Mouse (Mus musculus): ENCODE data around the gene B230104I21Rik. TPM values are rescaled to one million over a fixed set of nuclear protein-coding genes. Genes with fewer than 3 reads are reported as not detected.

Gene B230104I21Rik
- polyA plus RNA-seq, 1 experiment from 2014 or later, result not detected

DNA sequence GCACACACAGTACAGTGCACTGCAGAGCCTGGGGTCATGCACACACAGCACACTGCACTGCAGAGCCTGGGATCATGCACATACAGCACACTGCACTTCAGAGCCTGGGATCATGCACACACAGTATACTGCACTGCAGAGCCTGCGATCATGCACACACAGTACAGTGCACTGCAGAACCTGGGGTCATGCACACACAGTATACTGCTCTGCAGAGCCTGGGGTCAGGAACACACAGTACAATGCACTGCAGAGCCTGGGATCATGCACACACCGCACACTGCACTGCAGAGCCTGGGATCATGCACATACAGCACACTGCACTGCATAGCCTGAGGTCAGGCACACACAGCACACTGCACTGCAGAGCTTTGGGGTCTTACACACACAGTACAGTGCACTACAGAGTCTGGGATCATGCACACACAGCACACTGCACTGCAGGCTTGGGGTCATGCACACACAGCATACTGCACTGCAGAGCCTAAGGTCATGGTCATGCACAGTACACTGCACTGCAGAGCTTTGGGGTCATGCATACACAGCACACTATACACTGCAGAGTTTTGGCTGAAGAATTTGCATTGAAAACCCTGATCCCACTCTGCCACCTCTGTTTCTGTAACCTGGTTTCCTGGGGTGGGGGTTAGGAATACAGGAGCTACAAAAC lies 23.6 kb upstream of the B230104I21Rik start:
- Histone ChIP-seq H3K27me3 (ENCODE audit: control insufficient read depth, insufficient read depth, low read depth, low read length) (no peaks in the 10 kb centered on the region), H3K9me3 (replicated peaks; ENCODE audit: control insufficient read depth, low read length) (no peaks in the 10 kb centered on the region), H3K4me1 (ENCODE audit: control insufficient read depth, low read depth, low read length) (no peaks in the 10 kb centered on the region), H3K9ac (ENCODE audit: low read depth, low read length) (no peak overlapping the region), H3K4me3 (ENCODE audit: low read depth, low read length) (no peak overlapping the region), H3K4me2 (ENCODE audit: low read depth, low read length) (no peak overlapping the region), H3K27ac (ENCODE audit: low read length) (no peak overlapping the region), H3K36me3 (ENCODE audit: control insufficient read depth, insufficient read depth) (no peaks in the 10 kb centered on the region)
- WGBS (ENCODE audit: insufficient replicate concordance), result 67% methylated on average over 2 of the region's 2 CpGs
- no peak for ATAC-seq (ENCODE audit: low read depth)

DNA sequence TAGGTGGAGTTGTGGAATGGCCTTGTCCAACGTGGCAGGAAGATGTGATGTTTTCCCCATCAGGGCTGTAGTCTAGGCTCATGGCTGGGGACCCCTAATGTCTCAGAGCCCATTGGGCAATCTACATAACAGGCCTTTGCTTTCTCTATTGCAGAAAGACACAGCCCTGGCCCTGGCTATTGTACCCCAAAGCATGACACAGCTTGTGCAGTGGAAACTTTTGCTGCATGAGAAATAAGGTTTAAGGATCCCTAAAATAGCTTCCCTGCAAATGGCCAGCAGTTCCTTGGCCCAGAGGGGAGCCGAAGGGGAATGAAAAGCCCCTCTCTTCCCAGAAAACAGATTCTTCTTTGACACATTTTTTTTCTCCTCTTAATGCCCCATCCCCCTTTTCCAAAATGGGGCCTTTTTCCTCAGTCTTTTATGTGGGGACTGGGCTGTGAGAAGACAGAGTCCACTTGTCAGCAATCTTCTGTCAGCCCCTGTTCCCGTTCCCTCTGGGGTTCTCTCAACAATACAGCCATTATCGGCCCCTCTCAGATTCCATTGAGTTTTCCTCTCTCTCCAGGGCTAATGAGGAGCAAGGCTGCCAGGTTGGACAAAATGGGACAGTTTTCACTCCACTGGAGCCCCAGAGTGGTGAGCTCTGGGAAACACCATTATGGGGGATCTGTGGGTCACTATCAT lies 22.8 kb upstream of the B230104I21Rik start:
- no peak overlapping the region for H3K4me3 ChIP-seq (ENCODE audit: low read depth, low read length)
- H3K4me1 ChIP-seq (ENCODE audit: control insufficient read depth, low read depth, low read length), result no peaks in the 10 kb centered on the region
- WGBS (ENCODE audit: insufficient replicate concordance), result 45% methylated on average over 4 of the region's 4 CpGs
- no peaks in the 10 kb centered on the region for H3K27me3 ChIP-seq (ENCODE audit: control insufficient read depth, insufficient read depth, low read depth, low read length)
- no peak overlapping the region for H3K9ac ChIP-seq (ENCODE audit: low read depth, low read length)
- no peak for ATAC-seq (ENCODE audit: low read depth)
- no peak overlapping the region for H3K4me2 ChIP-seq (ENCODE audit: low read depth, low read length)
- no peaks in the 10 kb centered on the region for H3K9me3 ChIP-seq (replicated peaks; ENCODE audit: control insufficient read depth, low read length)
- H3K27ac ChIP-seq (ENCODE audit: low read length), result no peak overlapping the region
- no peaks in the 10 kb centered on the region for H3K36me3 ChIP-seq (ENCODE audit: control insufficient read depth, insufficient read depth)

DNA sequence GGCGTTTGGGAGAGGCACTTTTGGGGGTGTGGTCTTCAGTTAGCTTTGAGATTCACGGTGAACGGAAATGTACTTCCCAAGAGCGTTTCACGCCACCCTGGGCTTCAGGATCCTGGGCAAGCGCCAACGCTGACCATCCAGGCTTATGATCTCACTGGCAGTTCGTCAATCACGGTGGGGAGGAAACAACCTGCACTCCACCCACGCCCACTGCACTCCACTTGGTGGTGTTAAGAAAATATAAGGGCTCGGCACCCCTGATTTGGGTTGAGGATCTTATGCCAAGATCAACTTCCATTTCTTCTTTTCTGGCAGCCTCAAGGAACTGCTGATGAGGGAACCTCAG lies 22.3 kb upstream of the B230104I21Rik start:
- H3K4me3 ChIP-seq (ENCODE audit: low read depth, low read length), result no peak overlapping the region
- 59% methylated on average over 11 of the region's 11 CpGs for WGBS (ENCODE audit: insufficient replicate concordance)
- H3K9ac ChIP-seq (ENCODE audit: low read depth, low read length), result no peak overlapping the region
- no peak overlapping the region for H3K27ac ChIP-seq (ENCODE audit: low read length)
- no peak overlapping the region for H3K4me2 ChIP-seq (ENCODE audit: low read depth, low read length)
- no peaks in the 10 kb centered on the region for H3K36me3 ChIP-seq (ENCODE audit: control insufficient read depth, insufficient read depth)
- no peak for ATAC-seq (ENCODE audit: low read depth)
- H3K9me3 ChIP-seq (replicated peaks; ENCODE audit: control insufficient read depth, low read length), result no peaks in the 10 kb centered on the region
- no peaks in the 10 kb centered on the region for H3K4me1 ChIP-seq (ENCODE audit: control insufficient read depth, low read depth, low read length)
- H3K27me3 ChIP-seq (ENCODE audit: control insufficient read depth, insufficient read depth, low read depth, low read length), result no peaks in the 10 kb centered on the region

DNA sequence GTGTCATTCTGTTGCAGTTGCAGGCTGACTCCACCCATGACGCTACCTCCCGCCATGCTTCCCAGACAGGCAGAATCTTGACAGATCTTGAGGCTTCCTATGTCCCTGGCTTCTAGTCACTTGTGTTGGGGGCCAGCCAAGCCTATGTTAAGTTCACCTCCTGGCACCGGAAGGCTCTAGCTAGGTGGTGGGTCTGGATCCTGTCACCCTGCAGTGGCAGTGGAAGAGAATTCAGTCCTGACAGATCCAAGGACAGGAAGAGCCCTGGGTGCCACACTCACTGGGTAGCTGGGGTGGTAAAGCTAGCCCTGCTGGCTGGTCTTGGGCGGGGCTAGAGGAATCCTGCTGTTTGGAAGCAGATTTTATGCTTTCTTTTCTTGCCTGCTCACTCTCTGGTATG lies 10.5 kb upstream of the B230104I21Rik start:
- no peak for ATAC-seq (ENCODE audit: low read depth)
- Histone ChIP-seq H3K4me1 (ENCODE audit: control insufficient read depth, low read depth, low read length) (no peaks in the 10 kb centered on the region; the same call in 1 of the 2 replicates), H3K9me3 (replicated peaks; ENCODE audit: control insufficient read depth, low read length) (no peaks in the 10 kb centered on the region), H3K27me3 (ENCODE audit: control insufficient read depth, insufficient read depth, low read depth, low read length) (no peaks in the 10 kb centered on the region), H3K36me3 (ENCODE audit: control insufficient read depth, insufficient read depth) (no peaks in the 10 kb centered on the region), H3K4me2 (ENCODE audit: low read depth, low read length) (no peak overlapping the region), H3K4me3 (ENCODE audit: low read depth, low read length) (no peak overlapping the region), H3K27ac (ENCODE audit: low read length) (no peak overlapping the region), H3K9ac (ENCODE audit: low read depth, low read length) (no peak overlapping the region)
- WGBS (ENCODE audit: insufficient replicate concordance), result 49% methylated on average over 4 of the region's 4 CpGs

DNA sequence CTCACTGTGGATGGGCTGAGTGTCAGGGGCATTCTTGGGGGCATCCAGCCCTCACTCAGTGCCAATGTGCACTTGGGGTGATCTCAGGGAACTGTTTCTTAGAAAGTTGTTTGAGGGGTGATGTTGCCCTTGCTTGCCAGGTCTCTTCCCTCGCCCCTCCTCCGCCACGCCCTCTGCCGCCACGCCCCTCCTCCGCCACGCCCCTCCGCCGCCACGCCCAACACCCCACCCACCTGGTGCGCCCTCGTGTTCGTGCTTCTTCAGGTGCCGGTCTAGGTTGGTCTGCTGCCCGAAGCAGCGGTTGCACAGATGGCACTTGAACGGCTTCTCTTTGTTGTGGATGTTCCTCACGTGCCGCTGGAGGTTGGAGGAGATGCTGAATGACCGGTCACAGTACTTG lies 7.5 kb upstream of the B230104I21Rik start:
- ATAC-seq (ENCODE audit: low read depth), result peak; percentile 9; the same call in 1 of the 2 replicates
- H3K9me3 ChIP-seq (replicated peaks; ENCODE audit: control insufficient read depth, low read length), result no peaks in the 10 kb centered on the region
- H3K4me1 ChIP-seq (ENCODE audit: control insufficient read depth, low read depth, low read length), result no peaks in the 10 kb centered on the region; the same call in 1 of the 2 replicates
- no peaks in the 10 kb centered on the region for H3K27me3 ChIP-seq (ENCODE audit: control insufficient read depth, insufficient read depth, low read depth, low read length)
- 11% methylated on average over 20 of the region's 20 CpGs for WGBS (ENCODE audit: insufficient replicate concordance)
- H3K27ac ChIP-seq (ENCODE audit: low read length), result no peak overlapping the region
- no peaks in the 10 kb centered on the region for H3K36me3 ChIP-seq (ENCODE audit: control insufficient read depth, insufficient read depth)
- no peak overlapping the region for H3K4me2 ChIP-seq (ENCODE audit: low read depth, low read length)
- H3K4me3 ChIP-seq (ENCODE audit: low read depth, low read length), result no peak overlapping the region
- H3K9ac ChIP-seq (ENCODE audit: low read depth, low read length), result no peak overlapping the region

DNA sequence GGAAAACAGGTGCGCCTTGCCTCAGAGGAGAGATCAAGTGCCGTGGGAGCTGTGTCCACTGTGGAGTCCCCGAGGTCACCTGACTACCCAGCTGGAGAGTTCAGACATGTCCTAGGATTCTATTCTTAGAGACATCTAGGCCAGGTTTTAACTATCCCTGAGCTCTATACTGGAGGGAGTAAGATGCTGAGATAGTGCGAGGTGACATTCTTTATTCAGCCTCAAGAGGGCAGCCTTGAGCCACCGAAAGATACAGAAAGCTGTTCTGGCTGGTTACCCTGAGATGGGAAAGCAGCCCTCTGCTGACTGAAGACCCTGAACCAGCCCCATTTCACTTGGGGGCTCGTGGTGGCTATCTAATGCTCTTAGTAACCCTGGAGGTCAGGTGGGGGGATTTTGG lies 7.1 kb upstream of the B230104I21Rik start:
- H3K9ac ChIP-seq (ENCODE audit: low read depth, low read length), result no peak overlapping the region
- 12% methylated on average over 6 of the region's 6 CpGs for WGBS (ENCODE audit: insufficient replicate concordance)
- no peak overlapping the region for H3K4me3 ChIP-seq (ENCODE audit: low read depth, low read length)
- no peak overlapping the region for H3K4me2 ChIP-seq (ENCODE audit: low read depth, low read length)
- H3K27ac ChIP-seq (ENCODE audit: low read length), result no peak overlapping the region
- no peaks in the 10 kb centered on the region for H3K36me3 ChIP-seq (ENCODE audit: control insufficient read depth, insufficient read depth)
- peak; percentile 32; the same call in 1 of the 2 replicates for ATAC-seq (ENCODE audit: low read depth)
- no peaks in the 10 kb centered on the region for H3K27me3 ChIP-seq (ENCODE audit: control insufficient read depth, insufficient read depth, low read depth, low read length)
- no peaks in the 10 kb centered on the region for H3K9me3 ChIP-seq (replicated peaks; ENCODE audit: control insufficient read depth, low read length)
- no peaks in the 10 kb centered on the region; the same call in 1 of the 2 replicates for H3K4me1 ChIP-seq (ENCODE audit: control insufficient read depth, low read depth, low read length)

DNA sequence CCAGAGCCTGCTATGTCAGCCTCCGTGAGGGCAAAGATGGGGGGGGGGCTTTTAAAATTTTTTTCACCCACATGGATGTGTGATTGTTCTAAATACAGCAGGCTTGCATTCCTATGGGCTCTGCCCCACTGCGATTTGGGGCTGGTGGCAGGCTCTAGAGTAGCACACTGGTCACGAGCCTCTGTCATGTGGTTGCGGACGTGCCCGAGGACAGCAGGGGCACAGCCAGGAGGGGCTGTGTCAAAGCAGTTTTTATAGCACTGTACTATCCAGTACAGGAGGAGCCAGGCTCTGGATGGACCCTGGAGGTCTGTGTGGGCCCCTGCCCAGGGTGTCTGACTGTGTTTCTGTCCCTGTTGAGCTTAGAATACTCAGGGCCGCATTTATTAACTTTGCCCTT lies 5.9 kb upstream of the B230104I21Rik start:
- WGBS (ENCODE audit: insufficient replicate concordance), result 80% methylated on average over 7 of the region's 7 CpGs
- Histone ChIP-seq H3K9ac (ENCODE audit: low read depth, low read length) (no peak overlapping the region), H3K4me2 (ENCODE audit: low read depth, low read length) (no peak overlapping the region), H3K36me3 (ENCODE audit: control insufficient read depth, insufficient read depth) (no peaks in the 10 kb centered on the region), H3K27me3 (ENCODE audit: control insufficient read depth, insufficient read depth, low read depth, low read length) (no peaks in the 10 kb centered on the region), H3K27ac (ENCODE audit: low read length) (no peak overlapping the region), H3K4me1 (ENCODE audit: control insufficient read depth, low read depth, low read length) (no peaks in the 10 kb centered on the region; the same call in 1 of the 2 replicates), H3K4me3 (ENCODE audit: low read depth, low read length) (no peak overlapping the region), H3K9me3 (replicated peaks; ENCODE audit: control insufficient read depth, low read length) (no peaks in the 10 kb centered on the region)
- no peak for ATAC-seq (ENCODE audit: low read depth)

DNA sequence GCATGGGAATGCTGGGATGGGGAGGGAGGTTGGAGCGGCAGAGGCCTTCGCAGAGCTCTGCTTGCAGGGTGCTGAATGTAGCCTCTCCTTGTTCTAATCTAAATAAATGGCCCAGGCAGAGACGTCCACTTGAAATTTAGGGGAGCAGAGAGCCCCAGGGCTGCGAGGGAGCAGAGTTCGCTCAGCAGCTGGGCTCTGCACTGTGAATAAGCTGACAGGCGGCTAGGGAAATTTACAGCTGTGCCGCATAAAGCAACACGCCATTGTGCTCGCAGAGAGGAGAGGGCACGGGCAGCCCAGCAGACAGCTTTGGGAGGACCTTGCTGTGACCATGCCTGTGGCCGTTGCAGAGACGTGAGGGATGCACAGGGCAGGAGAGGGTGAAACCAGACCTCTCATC lies 4.7 kb upstream of the B230104I21Rik start:
- no peaks in the 10 kb centered on the region for H3K9me3 ChIP-seq (replicated peaks; ENCODE audit: control insufficient read depth, low read length)
- ATAC-seq (ENCODE audit: low read depth), result no peak
- H3K4me1 ChIP-seq (ENCODE audit: control insufficient read depth, low read depth, low read length), result no peaks in the 10 kb centered on the region; the same call in 1 of the 2 replicates
- no peak overlapping the region for H3K4me3 ChIP-seq (ENCODE audit: low read depth, low read length)
- H3K9ac ChIP-seq (ENCODE audit: low read depth, low read length), result no peak overlapping the region
- no peak overlapping the region for H3K27ac ChIP-seq (ENCODE audit: low read length)
- H3K36me3 ChIP-seq (ENCODE audit: control insufficient read depth, insufficient read depth), result no peaks in the 10 kb centered on the region
- H3K27me3 ChIP-seq (ENCODE audit: control insufficient read depth, insufficient read depth, low read depth, low read length), result no peaks in the 10 kb centered on the region
- whole genome bisulfite sequencing (ENCODE audit: insufficient replicate concordance), result 66% methylated on average over 12 of the region's 12 CpGs
- no peak overlapping the region for H3K4me2 ChIP-seq (ENCODE audit: low read depth, low read length)

DNA sequence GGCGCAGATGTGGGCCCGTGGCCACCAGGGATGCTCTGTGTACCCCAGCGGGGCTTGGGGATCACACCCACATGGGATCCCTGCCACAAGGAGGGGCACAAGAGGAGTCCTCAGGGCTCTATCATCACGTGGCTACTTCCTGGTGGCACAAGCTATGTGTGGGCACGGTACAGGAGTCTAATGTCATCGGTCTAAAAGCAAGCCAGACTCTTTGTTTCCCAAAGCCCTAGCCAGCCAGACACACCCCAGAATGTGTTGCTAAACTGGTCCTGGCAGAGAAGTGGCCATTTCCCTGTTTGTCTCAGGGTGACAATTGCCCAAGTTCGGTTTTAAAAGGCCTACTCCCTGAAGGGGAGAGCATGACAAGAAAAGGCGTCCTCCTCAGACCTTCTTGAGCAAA lies 2.6 kb upstream of the B230104I21Rik start:
- ATAC-seq (ENCODE audit: low read depth), result no peak
- H3K27ac ChIP-seq (ENCODE audit: low read length), result no peak overlapping the region
- H3K36me3 ChIP-seq (ENCODE audit: control insufficient read depth, insufficient read depth), result no peaks in the 10 kb centered on the region
- no peaks in the 10 kb centered on the region for H3K27me3 ChIP-seq (ENCODE audit: control insufficient read depth, insufficient read depth, low read depth, low read length)
- no peak overlapping the region for H3K4me2 ChIP-seq (ENCODE audit: low read depth, low read length)
- H3K9ac ChIP-seq (ENCODE audit: low read depth, low read length), result no peak overlapping the region
- 64% methylated on average over 8 of the region's 8 CpGs for WGBS (ENCODE audit: insufficient replicate concordance)
- H3K4me1 ChIP-seq (ENCODE audit: control insufficient read depth, low read depth, low read length), result no peaks in the 10 kb centered on the region; the same call in 1 of the 2 replicates
- no peaks in the 10 kb centered on the region for H3K9me3 ChIP-seq (replicated peaks; ENCODE audit: control insufficient read depth, low read length)
- no peak overlapping the region for H3K4me3 ChIP-seq (ENCODE audit: low read depth, low read length)
